Mouse (Mus musculus) midbrain, embryonic 12.5 days (tissue): ENCODE results near the gene Slc39a3. TPM values are rescaled to one million over a fixed set of nuclear protein-coding genes. Genes with fewer than 3 reads are reported as not detected.
"Not testable (repeated sequence)": the region's sequence is repeated elsewhere in the genome, so short reads cannot be mapped to it uniquely, and the experiment has no call there.

Experiments used
- ATAC-seq: fragments of 200-750 bp; cut with Nextera tagmentation; 2 replicates; pipeline ENCODE4 v1.8.0; 2017; ENCODE audit warnings: low read depth, moderate TSS enrichment, moderate library complexity; ENCODE audit not compliant: low FRiP score
- H3K27ac ChIP-seq: fragments of 300-500 bp; sonication (generic); replicated peaks from 2 replicates; pipeline ENCODE4 v1.5.1; 2016; ENCODE audit warnings: mild to moderate bottlenecking
- H3K27me3 ChIP-seq: fragments of 300-500 bp; sonication (generic); 2 replicates; pipeline ENCODE4 v1.6.1; 2016; ENCODE audit warnings: mild to moderate bottlenecking
- H3K36me3 ChIP-seq: fragments of 300-500 bp; sonication (generic); 2 replicates; pipeline ENCODE4 v1.6.1; 2016
- H3K4me1 ChIP-seq: fragments of 300-500 bp; sonication (generic); 2 replicates; pipeline ENCODE4 v1.6.1; 2016
- H3K4me2 ChIP-seq: fragments of 300-500 bp; sonication (generic); replicated peaks from 2 replicates; pipeline ENCODE4 v1.6.1; 2016; ENCODE audit warnings: mild to moderate bottlenecking, moderate library complexity
- H3K4me3 ChIP-seq: fragments of 300-500 bp; sonication (generic); 2 replicates; pipeline ENCODE4 v1.5.1; 2016; ENCODE audit warnings: mild to moderate bottlenecking
- H3K9ac ChIP-seq: fragments of 300-500 bp; sonication (generic); replicated peaks from 2 replicates; pipeline ENCODE4 v1.6.1; 2016; ENCODE audit warnings: mild to moderate bottlenecking, moderate library complexity
- H3K9me3 ChIP-seq: fragments of 300-500 bp; sonication (generic); 2 replicates; pipeline ENCODE4 v1.6.1; 2016; ENCODE audit warnings: mild to moderate bottlenecking
- WGBS: fragments of 180-500 bp; shearing (Covaris S2); methylation state at CpG from one replicate; pipeline ENCODE4 v1.1.7; 2016; 5-methylcytosine and 5-hydroxymethylcytosine counted together
- polyA plus RNA-seq: library from polyadenylated mRNA; unstranded; fragments of >200 nt; fragmentation: Nextera tagmentation; extraction: Ambion mirVana; gene quantifications from 2 replicates; pipeline ENCODE4 v1.2.1, GENCODE M21; 2016

Slc39a3 gene
- polyA plus RNA-seq, 1 experiment from 2014 or later = 33.1 TPM

GRCm38 (mm10) chr10:81062710-81063109 is 25.5 kb upstream of the Slc39a3 start:
- 66% methylated on average over 4 of the region's 4 CpGs for WGBS
- ATAC-seq = no peak
- H3K4me1 ChIP-seq = peaks cover 24% of the 10 kb centered on the region

DNA sequence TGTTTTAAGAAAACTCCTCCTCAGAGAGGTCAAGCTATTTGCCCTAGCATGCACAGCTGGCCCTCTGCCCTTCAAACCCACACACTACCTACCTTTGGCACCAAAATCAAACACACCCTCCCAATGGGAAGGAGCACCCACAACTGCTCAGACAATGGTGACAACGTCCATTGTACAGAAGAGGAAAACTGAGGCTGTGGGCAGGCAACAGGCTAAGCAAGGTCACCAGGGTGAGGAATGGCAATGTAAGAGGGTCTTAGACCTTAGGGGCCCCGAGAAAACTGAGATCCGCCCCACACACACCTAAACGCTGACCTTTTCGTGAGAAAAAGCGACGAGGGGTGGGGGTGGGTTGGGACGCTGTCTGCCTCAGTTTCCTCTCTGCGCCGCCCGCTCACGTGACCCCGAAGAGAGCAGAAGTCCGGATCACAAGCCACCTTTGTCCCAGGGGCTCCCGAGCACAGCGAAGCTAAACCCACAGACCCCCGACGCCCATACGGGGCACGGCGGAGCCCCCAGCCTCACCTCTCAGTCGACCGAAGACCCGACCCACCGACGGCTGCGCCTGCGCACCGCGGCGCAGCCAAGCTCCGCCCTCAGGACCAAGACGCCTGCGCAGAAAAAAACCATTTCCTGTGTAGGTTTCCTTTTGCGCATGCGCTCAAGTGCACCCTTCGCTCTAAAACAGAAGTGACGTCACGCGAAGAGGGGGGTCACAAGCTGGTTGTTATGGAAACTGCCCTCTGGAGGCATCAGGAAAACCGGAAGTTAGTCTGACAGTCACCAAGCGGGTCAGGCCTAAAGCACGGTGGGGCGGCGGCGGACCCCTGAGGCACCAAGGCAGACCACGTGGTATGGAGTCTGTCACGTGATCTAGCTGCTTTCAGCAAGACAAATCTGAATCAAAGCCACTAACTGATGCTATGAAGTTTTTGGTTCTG is 22.6 kb upstream of the Slc39a3 start, which contains the start of gene Sgta:
Gene Sgta (minus strand): TSS at position 579 of the 941 bp plus-strand sequence.
- peaks cover 26% of the 10 kb centered on the region for H3K4me1 ChIP-seq
- no peaks in the 10 kb centered on the region for H3K9me3 ChIP-seq
- peak within 1 kb of the TSS; percentile 76 for H3K9ac ChIP-seq
- peak within 1 kb of the TSS; percentile 90 for H3K4me2 ChIP-seq
- 0 out of 2 replicates have a peak within 1 kb of the TSS, but pooled peaks have one; percentile 46 for H3K27ac ChIP-seq
- H3K4me3 ChIP-seq = peak within 1 kb of the TSS; percentile 89
- peak; percentile 96 for ATAC-seq
- 0 out of 2 replicates have a peak, but pooled peaks cover 3% of the 10 kb centered on the region for H3K36me3 ChIP-seq
- WGBS = under 1% methylated on average over 48 of the region's 48 CpGs
- H3K27me3 ChIP-seq = no peaks in the 10 kb centered on the region

More at GRCm38 (mm10) chr10:81062710-81063109, 25.5 kb upstream of the Slc39a3 start:
- no peak overlapping the region for H3K4me3 ChIP-seq
- no peak overlapping the region for H3K27ac ChIP-seq
- H3K4me2 ChIP-seq = no peak overlapping the region
- H3K36me3 ChIP-seq = 0 out of 2 replicates have a peak, but pooled peaks cover 3% of the 10 kb centered on the region
- no peaks in the 10 kb centered on the region for H3K27me3 ChIP-seq
- H3K9ac ChIP-seq = no peak overlapping the region
- no peaks in the 10 kb centered on the region for H3K9me3 ChIP-seq

- H3K36me3 ChIP-seq = 0 out of 2 replicates have a peak, but pooled peaks cover 3% of the 10 kb centered on the region
- H3K4me1 ChIP-seq = peaks cover 26% of the 10 kb centered on the region
- 93% methylated on average over 6 of the region's 6 CpGs for WGBS
- no peak for ATAC-seq
- no peaks in the 10 kb centered on the region for H3K9me3 ChIP-seq
- no peaks in the 10 kb centered on the region for H3K27me3 ChIP-seq
- H3K4me3 ChIP-seq = peak overlapping the region; percentile 89
- peak overlapping the region; percentile 90 for H3K4me2 ChIP-seq
- H3K27ac ChIP-seq = no peak overlapping the region
- peak overlapping the region; percentile 76 for H3K9ac ChIP-seq
These were observed 21.7 kb upstream of the Slc39a3 start for GRCm38 (mm10) chr10:81058896-81059295.

GRCm38 (mm10) chr10:81057406-81058130 is 20.3 kb upstream of the Slc39a3 start:
- Histone ChIP-seq H3K4me3 (0 out of 2 replicates have a peak overlapping the region, but pooled peaks have one; percentile 3), H3K9ac (peak overlapping the region; percentile 28; the same call in 1 of the 2 replicates), H3K27me3 (no peaks in the 10 kb centered on the region), H3K36me3 (peaks cover 11% of the 10 kb centered on the region; the same call in 1 of the 2 replicates), H3K9me3 (no peaks in the 10 kb centered on the region), H3K4me2 (no peak overlapping the region), H3K4me1 (peaks cover 26% of the 10 kb centered on the region), H3K27ac (no peak overlapping the region)
- ATAC-seq = no peak
- 93% methylated on average over 23 of the region's 23 CpGs for WGBS

DNA sequence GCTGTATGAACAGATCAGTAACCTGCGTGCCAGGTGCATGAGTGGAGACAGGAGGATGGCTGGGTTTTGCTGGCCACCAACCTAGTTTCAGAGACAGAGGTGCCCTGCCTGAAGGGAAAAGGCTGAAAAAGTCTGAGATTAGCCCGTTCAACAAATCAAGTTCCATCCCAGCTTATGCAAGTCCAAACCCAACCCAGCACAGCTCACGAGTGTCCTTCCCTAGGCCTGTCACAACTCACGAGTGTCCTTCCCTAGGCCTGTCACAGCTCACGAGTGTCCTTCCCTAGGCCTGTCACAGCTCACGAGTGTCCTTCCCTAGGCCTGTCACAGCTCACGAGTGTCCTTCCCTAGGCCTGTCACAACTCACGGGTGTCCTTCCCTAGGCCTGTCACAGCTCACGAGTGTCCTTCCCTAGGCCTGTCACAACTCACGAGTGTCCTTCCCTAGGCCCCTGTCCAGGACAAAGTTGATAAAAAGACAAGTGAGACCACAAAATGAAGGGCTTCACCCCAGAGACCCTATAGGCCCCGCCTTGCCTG is 18.6 kb upstream of the Slc39a3 start:
- ATAC-seq, H3K4me2 ChIP-seq, H3K27me3 ChIP-seq, H3K27ac ChIP-seq, H3K4me3 ChIP-seq, H3K9ac ChIP-seq, H3K9me3 ChIP-seq: not testable (repeated sequence)
- H3K4me1 ChIP-seq = peaks cover 26% of the 10 kb centered on the region
- 79% methylated on average over 11 of the region's 11 CpGs for WGBS
- H3K36me3 ChIP-seq = peaks cover 28% of the 10 kb centered on the region

DNA sequence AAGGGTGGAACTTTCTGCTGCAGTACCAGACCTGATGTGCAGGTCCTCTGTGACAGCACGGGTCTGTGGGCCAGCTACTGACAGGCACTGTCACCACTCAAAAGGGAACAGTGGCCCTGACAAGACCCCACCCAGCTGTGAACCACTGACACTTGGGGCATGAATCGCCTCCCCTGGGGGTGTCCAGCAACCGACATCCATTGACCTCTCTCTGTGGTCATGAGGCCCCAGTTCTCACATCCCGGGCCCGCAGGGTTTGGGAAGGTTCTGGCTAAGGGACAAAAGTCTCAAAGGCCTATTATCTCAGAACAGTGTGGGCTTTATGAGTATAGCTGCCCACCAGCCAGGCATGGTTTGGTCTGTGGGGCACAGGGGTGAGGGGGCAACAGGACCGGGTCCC is 17.9 kb upstream of the Slc39a3 start:
- no peak for ATAC-seq
- Histone ChIP-seq H3K9me3 (no peaks in the 10 kb centered on the region), H3K9ac (0 out of 2 replicates have a peak overlapping the region, but pooled peaks have one; percentile 4)

DNA sequence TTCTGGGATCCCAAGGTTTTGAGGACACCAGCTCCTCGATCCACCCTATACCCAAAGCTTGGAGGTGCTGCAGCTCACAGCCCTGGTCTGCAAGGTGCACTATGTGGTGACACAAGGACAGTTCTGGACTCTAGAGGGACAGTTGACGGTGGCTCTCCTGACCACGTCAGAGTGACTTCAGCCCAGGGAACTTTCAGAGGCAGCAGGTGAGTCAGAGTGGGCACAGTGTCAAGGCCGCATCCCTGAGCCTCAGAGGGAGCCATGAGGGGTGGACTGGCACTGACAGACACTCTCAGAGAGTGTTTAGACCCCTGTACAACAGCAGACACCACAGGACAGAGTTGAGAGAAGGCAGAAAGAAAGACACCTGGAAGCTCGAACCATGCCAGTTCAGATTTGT is 15.4 kb upstream of the Slc39a3 start:
- H3K27me3 ChIP-seq = no peaks in the 10 kb centered on the region
- peaks cover 58% of the 10 kb centered on the region for H3K36me3 ChIP-seq
- no peaks in the 10 kb centered on the region for H3K9me3 ChIP-seq
- H3K4me1 ChIP-seq = peaks cover 4% of the 10 kb centered on the region; the same call in 1 of the 2 replicates
- H3K4me3 ChIP-seq = no peak overlapping the region
- H3K9ac ChIP-seq = no peak overlapping the region
- ATAC-seq = no peak
- no peak overlapping the region for H3K4me2 ChIP-seq
- 92% methylated on average over 5 of the region's 5 CpGs for WGBS
- no peak overlapping the region for H3K27ac ChIP-seq

More for the DNA sequence above, 17.9 kb upstream of the Slc39a3 start:
- peaks cover 26% of the 10 kb centered on the region for H3K4me1 ChIP-seq
- no peak overlapping the region for H3K4me2 ChIP-seq
- WGBS = 88% methylated on average over 6 of the region's 6 CpGs
- H3K27me3 ChIP-seq = no peaks in the 10 kb centered on the region
- H3K27ac ChIP-seq = no peak overlapping the region
- peaks cover 35% of the 10 kb centered on the region for H3K36me3 ChIP-seq
- H3K4me3 ChIP-seq = no peak overlapping the region

DNA sequence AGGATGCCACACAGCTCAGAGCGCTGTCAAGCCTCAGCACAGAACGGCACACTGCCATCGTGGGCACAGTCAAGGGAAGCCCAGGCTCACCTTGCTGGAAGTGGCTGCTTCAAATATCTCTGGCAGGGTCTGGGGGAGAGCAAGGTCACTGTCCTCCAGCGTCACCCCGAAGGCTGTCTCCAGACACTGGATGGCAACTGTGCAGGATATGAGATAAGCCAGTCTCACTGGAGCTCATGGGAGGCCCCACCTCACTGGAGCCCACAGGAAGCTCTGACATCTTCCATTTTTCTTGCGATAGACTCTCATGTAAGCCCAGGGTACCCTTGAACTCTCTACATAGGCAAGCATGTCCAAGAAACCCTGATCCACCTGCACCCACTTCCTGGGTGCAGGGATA is 13.9 kb upstream of the Slc39a3 start:
- Histone ChIP-seq H3K4me1 (no peaks in the 10 kb centered on the region), H3K27ac (no peak overlapping the region), H3K4me3 (no peak overlapping the region), H3K9ac (no peak overlapping the region), H3K27me3 (no peaks in the 10 kb centered on the region), H3K36me3 (peaks cover 72% of the 10 kb centered on the region), H3K9me3 (no peaks in the 10 kb centered on the region), H3K4me2 (no peak overlapping the region)
- 93% methylated on average over 6 of the region's 6 CpGs for WGBS
- no peak for ATAC-seq

DNA sequence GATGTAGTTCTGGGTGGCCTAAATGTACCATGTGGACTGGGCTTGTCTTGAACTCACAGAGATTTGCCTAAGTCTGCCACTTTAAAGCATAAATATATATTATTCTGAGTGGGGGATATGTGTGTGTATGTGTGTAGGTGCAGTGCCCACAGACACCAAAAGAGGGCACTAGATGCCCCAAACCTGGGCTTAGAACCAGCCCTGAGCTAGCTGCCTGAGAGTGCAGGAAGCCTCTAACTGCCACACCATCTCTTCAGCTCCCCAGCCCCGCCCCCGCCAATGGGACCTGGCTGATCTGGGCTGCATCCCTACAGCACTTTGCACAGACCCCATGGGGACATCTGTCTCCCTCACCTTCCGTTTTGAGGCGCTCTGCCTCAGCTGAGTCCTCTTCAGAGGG is 13.4 kb upstream of the Slc39a3 start:
- Histone ChIP-seq H3K4me2 (no peak overlapping the region), H3K27ac (no peak overlapping the region), H3K36me3 (peaks cover 77% of the 10 kb centered on the region), H3K4me1 (no peaks in the 10 kb centered on the region), H3K9me3 (no peaks in the 10 kb centered on the region), H3K9ac (no peak overlapping the region), H3K27me3 (no peaks in the 10 kb centered on the region), H3K4me3 (no peak overlapping the region)
- no peak for ATAC-seq
- 90% methylated on average over 4 of the region's 4 CpGs for WGBS

- H3K36me3 ChIP-seq = peaks cover 77% of the 10 kb centered on the region
- not testable (repeated sequence) for H3K27ac ChIP-seq, H3K9me3 ChIP-seq, H3K9ac ChIP-seq, H3K27me3 ChIP-seq, ATAC-seq, H3K4me1 ChIP-seq, H3K4me2 ChIP-seq, H3K4me3 ChIP-seq
- 93% methylated on average over 14 of the region's 14 CpGs for WGBS
These were observed 8.0 kb upstream of the Slc39a3 start for GRCm38 (mm10) chr10:81045246-81045645.

DNA sequence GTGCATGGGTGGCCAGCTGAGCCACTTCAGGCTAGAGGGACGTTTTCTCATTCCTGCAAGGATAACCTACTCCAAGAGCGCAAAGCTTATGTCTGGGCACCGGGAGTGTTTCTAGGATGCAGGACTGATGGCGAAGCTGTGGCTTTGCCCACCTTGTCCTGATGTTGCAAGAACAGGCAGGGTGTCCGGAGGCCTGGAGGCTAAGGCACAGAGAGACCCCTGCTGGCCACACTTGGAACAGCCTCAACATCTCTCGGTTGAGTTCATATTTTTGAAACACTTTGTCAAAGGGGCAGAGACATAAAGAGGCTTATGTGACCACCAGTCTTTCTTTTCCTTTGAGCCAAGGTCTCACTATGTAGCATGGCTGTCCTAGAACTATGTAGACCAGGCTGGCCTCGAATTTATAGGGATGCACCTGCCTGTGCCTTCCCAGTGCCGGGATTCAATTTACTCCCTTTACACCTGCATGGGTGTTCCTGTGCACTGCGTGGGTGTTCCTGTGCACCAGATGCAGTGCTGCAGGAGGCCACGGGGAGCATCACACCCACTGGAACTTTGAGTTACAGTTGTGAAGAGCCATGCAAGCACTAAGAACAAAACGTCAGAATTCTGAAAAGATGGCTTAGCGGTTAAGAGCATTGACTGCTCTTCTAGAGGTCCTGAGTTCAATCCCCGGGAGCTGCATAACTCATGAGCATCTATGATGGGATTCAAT is 4.4 kb upstream of the Slc39a3 start:
- Histone ChIP-seq H3K4me3 (no peak overlapping the region), H3K36me3 (peaks cover 41% of the 10 kb centered on the region), H3K9ac (no peak overlapping the region), H3K4me1 (peaks cover 7% of the 10 kb centered on the region; the same call in 1 of the 2 replicates), H3K4me2 (no peak overlapping the region), H3K27ac (peak overlapping the region; percentile 30; the same call in 1 of the 2 replicates), H3K9me3 (no peaks in the 10 kb centered on the region), H3K27me3 (no peaks in the 10 kb centered on the region)
- WGBS = 35% methylated on average over 13 of the region's 13 CpGs
- ATAC-seq = no peak
